Mouse (Mus musculus) left cerebral cortex, adult 6 months (tissue): ENCODE results near the gene Trip13. TPM values are rescaled to one million over a fixed set of nuclear protein-coding genes. Genes with fewer than 3 reads are reported as not detected.

Experiments used
- long read RNA-seq, 2 experiments: library from polyadenylated mRNA; unstranded; transcript quantifications; one replicate each; pipeline ENCODE4 v2.0.0; 2019 to 2020
- polyA plus RNA-seq: library from polyadenylated mRNA; unstranded; fragments of <200 nt; fragmentation: Nextera tagmentation; gene quantifications from 2 replicates; pipeline ENCODE4 v1.2.3, GENCODE M21; 2021

Trip13 gene
- 0.34 and 0.82 TPM in 2 replicates for polyA plus RNA-seq
- long read RNA-seq, experiment 1, partial matches to known transcripts = 0 of 3 reads
- long read RNA-seq, experiment 1, other reads (novel, unspliced or antisense) = 2 of 3 reads
- long read RNA-seq, experiment 2, partial matches to known transcripts = 0 of 1 reads
- long read RNA-seq, experiment 2, other reads (novel, unspliced or antisense) = 1 of 1 reads

GRCm38 (mm10) chr13:73937321-73938176, at the start of gene Trip13, which contains the start of gene Brd9:
TSS of gene Trip13 (minus strand) at chr13:73937784.
TSS of gene Brd9 (plus strand) at chr13:73937811.

DNA sequence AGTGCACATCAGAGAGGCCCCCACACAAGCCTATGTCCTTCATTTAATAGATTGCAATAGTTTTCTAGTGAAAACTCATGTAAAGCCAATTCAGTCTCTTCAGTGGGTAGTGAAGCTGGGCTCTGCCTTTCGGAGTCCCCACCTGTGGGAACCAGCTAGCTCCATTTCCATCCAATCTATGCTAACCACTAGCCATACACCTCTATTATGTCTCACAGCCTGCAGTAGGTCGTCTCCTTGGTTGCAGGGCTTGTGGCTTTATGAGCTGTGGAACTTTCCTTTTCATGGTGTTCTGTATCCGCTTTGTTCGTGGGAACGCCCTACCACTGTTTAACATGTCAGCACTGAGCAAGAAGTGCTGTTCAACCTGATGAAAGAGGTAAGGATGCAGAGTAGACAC, 26.0 kb upstream of the Trip13 start, which contains the start of gene Zdhhc11:
TSS of gene Zdhhc11 (plus strand) at position 301 of the 400 bp plus-strand sequence.

Other genes starting within 250 kb of the Trip13 start
- gene Slc6a19, start 232.9 kb downstream of the Trip13 start, polyA plus RNA-seq = 0.11 and 0.27 TPM in 2 replicates
- gene Slc12a7, start 204.7 kb downstream of the Trip13 start, polyA plus RNA-seq = 0.98 and 1.2 TPM in 2 replicates
- gene Nkd2, start 90.2 kb downstream of the Trip13 start, polyA plus RNA-seq = 1.0 and 1.5 TPM in 2 replicates
- 37.9 and 51.5 TPM in 2 replicates for gene Brd9, start within 50 bp of the Trip13 start, polyA plus RNA-seq
- not detected in 2 replicates for gene Zdhhc11, start 26.1 kb upstream of the Trip13 start, polyA plus RNA-seq
- 101 and 119 TPM in 2 replicates for gene Tppp, start 71.6 kb upstream of the Trip13 start, polyA plus RNA-seq
- gene Cep72, start 124.5 kb upstream of the Trip13 start, polyA plus RNA-seq = 0.44 and 0.56 TPM in 2 replicates
- 0.53 and 0.94 TPM in 2 replicates for gene Slc9a3, start 183.7 kb upstream of the Trip13 start, polyA plus RNA-seq